Mouse (Mus musculus) brain, embryonic 14.5 days (tissue): ENCODE data around the gene Ppp1r12b. TPM values are rescaled to one million over a fixed set of nuclear protein-coding genes. Genes with fewer than 3 reads are reported as not detected.
A peak's percentile ranks its signal among the peaks of the same experiment; 100 is the strongest.

Source experiments
- DNase-seq: peaks from one replicate; pipeline ENCODE4 v3.0.0-alpha.2; 2011; ENCODE audit warnings: low read depth
- CTCF ChIP-seq: fragments of 200-500 bp; IDR thresholded peaks from 2 replicates; pipeline ENCODE4 v1.5.1; 2012; ENCODE audit warnings: inconsistent platforms, mild to moderate bottlenecking, moderate library complexity, borderline replicate concordance; ENCODE audit not compliant: insufficient read depth, insufficient read length; ENCODE audit errors: extremely low read depth
- POLR2A ChIP-seq: fragments of 200-500 bp; IDR thresholded peaks from 2 replicates; pipeline ENCODE4 v1.6.1; 2012; ENCODE audit warnings: mild to moderate bottlenecking, inconsistent platforms, borderline replicate concordance; ENCODE audit not compliant: poor library complexity, insufficient read depth, insufficient read length, severe bottlenecking; ENCODE audit errors: extremely low read depth
- polyA plus RNA-seq: library from polyadenylated mRNA; depleted of rRNA; stranded (reverse); fragments of >200 nt; gene quantifications from 2 replicates; pipeline ENCODE4 v1.2.3, GENCODE M21; 2012

The Ppp1r12b gene
- polyA plus RNA-seq, 1 experiment, result 16.8 TPM

DNA sequence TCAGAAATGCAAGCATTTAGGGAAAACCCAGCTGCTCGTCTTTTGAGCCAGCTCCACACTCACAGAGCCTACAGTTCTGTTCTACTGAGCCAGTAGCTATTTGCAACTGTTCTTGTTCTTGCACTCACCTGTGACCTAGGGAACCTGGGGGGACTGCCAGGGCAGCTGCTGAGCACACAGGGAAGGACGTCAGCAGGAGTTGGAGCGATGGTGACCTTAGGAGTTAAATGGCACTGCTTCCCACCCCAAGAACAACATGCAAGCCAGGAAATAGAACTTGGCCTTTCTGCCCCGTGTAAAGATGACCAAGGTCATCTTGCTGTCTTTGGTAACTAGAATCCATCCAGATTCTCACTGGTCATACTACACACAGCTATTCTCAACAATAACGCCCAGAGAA is 195.1 kb downstream of the Ppp1r12b start:
- TF ChIP-seq CTCF, result no peak
- no peak for TF ChIP-seq POLR2A
- no peak for DNase-seq

DNA sequence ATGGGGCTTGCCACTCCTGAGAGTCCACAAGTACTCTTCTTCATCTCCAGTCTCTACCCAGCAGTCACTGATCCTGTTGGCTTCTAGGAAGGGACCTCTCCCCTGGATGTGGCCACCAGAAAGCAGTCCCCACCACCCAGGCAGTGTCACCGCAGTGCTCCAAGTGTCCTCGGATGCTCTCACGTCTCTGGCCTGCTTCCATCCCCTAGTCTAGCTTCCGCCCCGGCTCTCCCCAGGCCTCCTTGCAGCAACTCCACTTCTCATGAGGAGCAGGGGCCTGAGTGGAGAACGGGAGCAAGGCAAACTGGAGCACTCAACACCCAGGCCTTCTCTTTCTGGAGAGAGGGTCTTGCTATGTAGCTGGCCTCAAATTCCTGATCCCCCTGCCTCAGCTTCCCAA is 196.6 kb downstream of the Ppp1r12b start:
- DNase-seq, result no peak
- TF ChIP-seq CTCF (no peak), POLR2A (no peak)

GRCm38 (mm10) chr1:134757230-134757629 is 198.5 kb downstream of the Ppp1r12b start:
- TF ChIP-seq CTCF (no peak), POLR2A (no peak)
- DNase-seq, result no peak

DNA sequence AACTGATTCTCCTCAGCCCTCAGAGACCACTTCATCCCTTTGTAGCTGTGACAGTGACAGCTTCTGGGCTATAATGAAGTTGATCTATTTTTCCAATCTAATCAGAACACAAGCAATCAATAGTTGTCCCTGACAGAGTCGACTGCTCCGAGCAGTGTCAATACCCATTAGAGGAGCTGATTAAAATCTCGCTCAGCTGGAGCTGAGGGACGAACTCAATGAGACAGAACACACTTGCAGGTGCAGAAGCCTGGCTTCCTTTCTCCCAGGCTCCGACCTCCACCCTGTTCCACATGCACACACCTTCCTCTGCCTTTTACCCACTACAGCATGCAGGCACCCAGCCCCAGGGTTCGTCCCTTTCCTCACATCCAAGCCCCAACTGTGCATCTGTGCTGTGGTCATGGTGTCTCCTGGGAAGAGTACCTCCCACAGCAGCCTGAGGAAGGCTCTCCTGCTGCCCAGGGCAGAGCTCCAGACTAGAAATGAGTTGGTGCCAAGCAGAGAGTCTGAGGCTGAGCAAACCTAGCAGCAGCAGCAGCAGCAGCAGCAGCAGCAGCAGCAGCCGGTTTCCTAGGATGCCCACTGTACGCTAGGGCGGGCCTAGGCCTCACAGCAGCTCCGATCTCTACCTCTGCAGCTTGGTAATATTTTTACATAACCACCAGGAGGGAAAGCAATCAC is 199.4 kb downstream of the Ppp1r12b start:
- TF ChIP-seq POLR2A, result no peak
- TF ChIP-seq CTCF, result no peak
- DNase-seq, result peak; percentile 25

GRCm38 (mm10) chr1:134755548-134756189 is 200.1 kb downstream of the Ppp1r12b start:
- TF ChIP-seq CTCF (no peak), POLR2A (no peak)
- DNase-seq, result no peak

GRCm38 (mm10) chr1:134754818-134755217 is 200.9 kb downstream of the Ppp1r12b start:
- DNase-seq, result no peak
- TF ChIP-seq CTCF, result no peak
- TF ChIP-seq POLR2A, result no peak

DNA sequence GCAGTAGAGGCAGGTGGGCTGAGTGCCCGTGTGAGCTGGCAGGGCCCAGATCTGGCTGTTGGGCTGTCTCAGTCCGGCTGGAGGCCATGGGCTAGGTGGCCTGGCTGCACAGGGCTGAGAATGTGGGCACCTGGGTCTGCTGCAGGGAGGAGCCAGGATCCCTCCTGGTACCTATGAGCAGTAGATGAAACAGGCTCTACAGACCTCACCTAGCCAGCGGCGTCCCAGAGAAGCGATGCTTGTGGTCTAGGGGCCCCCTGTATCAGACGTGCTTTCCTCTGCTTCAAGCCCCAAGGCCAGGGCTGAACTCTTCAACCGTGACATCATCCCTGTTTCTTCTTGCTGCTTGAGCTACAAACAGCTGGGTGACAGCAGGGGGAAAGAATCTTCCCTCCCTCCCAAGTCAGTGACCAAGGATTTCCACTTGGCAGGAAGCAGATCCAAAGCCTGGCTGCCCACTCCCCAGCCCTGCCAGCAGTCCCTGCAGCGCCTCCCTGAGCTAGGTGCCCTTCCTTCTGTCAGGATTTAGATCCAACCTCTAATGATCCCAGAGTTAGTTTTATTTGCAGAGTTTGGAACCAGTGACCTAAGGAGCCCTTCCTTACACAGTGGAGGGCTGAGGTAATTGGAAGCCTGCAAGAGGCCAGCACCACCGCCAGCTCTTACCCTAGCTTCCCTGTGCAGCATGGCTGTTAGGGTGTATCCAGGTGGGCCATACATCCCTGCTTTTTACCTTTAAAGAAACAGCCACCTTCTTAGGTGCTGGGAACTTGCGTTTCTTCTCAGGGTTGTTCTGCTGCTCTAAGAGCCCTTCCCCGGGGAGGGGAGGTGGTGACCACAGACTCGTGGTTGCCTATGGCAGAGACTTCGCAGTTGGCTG is 201.8 kb downstream of the Ppp1r12b start:
- TF ChIP-seq CTCF (no peak), POLR2A (no peak)
- peak; percentile 29 for DNase-seq

- DNase-seq, result no peak
- no peak for TF ChIP-seq CTCF
- no peak for TF ChIP-seq POLR2A
Observed at GRCm38 (mm10) chr1:134752447-134752846, 203.3 kb downstream of the Ppp1r12b start.

GRCm38 (mm10) chr1:134749889-134750288 is 205.9 kb downstream of the Ppp1r12b start:
- DNase-seq, result peak; percentile 33

GRCm38 (mm10) chr1:134747236-134748174 is 208.2 kb downstream of the Ppp1r12b start:
- no peak for DNase-seq

More at GRCm38 (mm10) chr1:134749889-134750288, 205.9 kb downstream of the Ppp1r12b start:
- TF ChIP-seq POLR2A, result no peak
- no peak for TF ChIP-seq CTCF

DNA sequence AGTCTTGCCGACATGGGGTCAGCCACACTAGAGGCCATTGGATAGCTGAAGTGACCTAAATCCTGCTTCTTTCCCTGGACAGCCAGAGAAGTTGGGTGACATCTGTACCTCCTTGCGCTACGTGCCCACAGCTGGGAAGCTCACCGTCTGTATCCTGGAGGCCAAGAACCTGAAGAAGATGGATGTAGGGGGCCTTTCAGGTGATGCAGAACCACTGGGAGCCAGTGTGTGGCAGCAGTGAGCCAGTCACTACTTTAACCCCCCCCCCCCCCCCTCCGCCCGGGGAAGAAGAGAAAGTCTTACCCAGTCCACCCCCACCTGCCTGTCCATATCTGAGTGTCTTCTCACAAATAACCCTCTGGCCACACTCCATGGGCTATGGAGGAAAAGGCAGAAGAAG is 210.1 kb downstream of the Ppp1r12b start:
- TF ChIP-seq POLR2A (no peak), CTCF (peak; percentile 53; the same call in 1 of the 2 replicates)
- DNase-seq, result no peak

More at GRCm38 (mm10) chr1:134747236-134748174, 208.2 kb downstream of the Ppp1r12b start:
- TF ChIP-seq CTCF, result no peak
- TF ChIP-seq POLR2A, result no peak
